Mouse (Mus musculus) neural tube, embryonic 13.5 days (tissue): ENCODE results near the gene Dynll2. TPM values are rescaled to one million over a fixed set of nuclear protein-coding genes. Genes with fewer than 3 reads are reported as not detected.
"Not testable (repeated sequence)": the region's sequence is repeated elsewhere in the genome, so short reads cannot be mapped to it uniquely, and the experiment has no call there.

Experiments
- ATAC-seq: fragments of 200-750 bp; cut with Nextera tagmentation; 2 replicates; pipeline ENCODE4 v1.8.0; 2017; ENCODE audit warnings: low read depth, mild to moderate bottlenecking, moderate TSS enrichment, moderate library complexity
- H3K27ac ChIP-seq: fragments of 300-500 bp; sonication (generic); replicated peaks from 2 replicates; pipeline ENCODE4 v1.5.1; 2015; ENCODE audit warnings: moderate library complexity, mild to moderate bottlenecking, inconsistent platforms
- H3K27me3 ChIP-seq: fragments of 300-500 bp; sonication (generic); 2 replicates; pipeline ENCODE4 v1.6.1; 2015; ENCODE audit warnings: mild to moderate bottlenecking, inconsistent platforms
- H3K36me3 ChIP-seq: fragments of 300-500 bp; sonication (generic); 2 replicates; pipeline ENCODE4 v1.6.1; 2015; ENCODE audit warnings: mild to moderate bottlenecking, inconsistent platforms
- H3K4me1 ChIP-seq: fragments of 300-500 bp; sonication (generic); replicated peaks from 2 replicates; pipeline ENCODE4 v1.6.1; 2015; ENCODE audit warnings: inconsistent platforms
- H3K4me2 ChIP-seq: fragments of 300-500 bp; sonication (generic); 2 replicates; pipeline ENCODE4 v1.6.1; 2015; ENCODE audit warnings: inconsistent platforms, mild to moderate bottlenecking, moderate library complexity
- H3K4me3 ChIP-seq: fragments of 300-500 bp; sonication (generic); 2 replicates; pipeline ENCODE4 v1.5.1; 2015; ENCODE audit warnings: mild to moderate bottlenecking, inconsistent platforms
- H3K9ac ChIP-seq: fragments of 300-500 bp; sonication (generic); 2 replicates; pipeline ENCODE4 v1.6.1; 2015; ENCODE audit warnings: moderate library complexity, mild to moderate bottlenecking, inconsistent platforms
- H3K9me3 ChIP-seq: fragments of 300-500 bp; sonication (generic); 2 replicates; pipeline ENCODE4 v1.6.1; 2016; ENCODE audit warnings: inconsistent platforms
- WGBS: fragments of 180-500 bp; shearing (Covaris S2); methylation state at CpG from one replicate; pipeline ENCODE4 v1.1.7; 2015; 5-methylcytosine and 5-hydroxymethylcytosine counted together
- polyA plus RNA-seq: library from polyadenylated mRNA; unstranded; fragments of >200 nt; fragmentation: Nextera tagmentation; extraction: Ambion mirVana; gene quantifications from 2 replicates; pipeline ENCODE4 v1.2.1, GENCODE M21; 2015

The Dynll2 gene
- polyA plus RNA-seq, 1 experiment from 2014 or later = 49.1 TPM

DNA sequence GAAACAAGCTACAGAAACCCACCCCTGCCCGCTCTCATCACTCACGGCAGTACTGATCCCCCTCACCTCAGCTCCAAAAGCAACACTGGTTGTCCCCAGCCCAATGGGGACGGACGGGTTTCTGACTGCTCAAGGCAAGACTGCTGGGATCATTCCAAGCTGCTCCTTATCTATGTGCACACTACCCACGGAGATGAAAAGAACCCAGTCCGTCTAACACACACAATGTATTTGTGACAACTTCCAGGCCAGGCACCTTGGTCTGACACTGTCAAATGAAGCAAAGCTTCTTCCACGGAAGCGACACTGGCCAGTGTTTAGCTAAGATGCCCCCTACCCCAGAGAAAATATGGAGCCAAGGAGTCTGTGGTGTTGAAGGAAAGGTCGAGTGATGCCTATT is 1.7 kb downstream of the Dynll2 start:
- Histone ChIP-seq H3K4me3 (peak overlapping the region; percentile 100), H3K9me3 (no peaks in the 10 kb centered on the region), H3K27ac (no peak overlapping the region), H3K27me3 (no peaks in the 10 kb centered on the region), H3K36me3 (peaks cover 34% of the 10 kb centered on the region), H3K4me2 (peak overlapping the region; percentile 84), H3K9ac (peak overlapping the region; percentile 99), H3K4me1 (peaks cover 51% of the 10 kb centered on the region)
- WGBS = 44% methylated on average over 9 of the region's 9 CpGs
- ATAC-seq = no peak

DNA sequence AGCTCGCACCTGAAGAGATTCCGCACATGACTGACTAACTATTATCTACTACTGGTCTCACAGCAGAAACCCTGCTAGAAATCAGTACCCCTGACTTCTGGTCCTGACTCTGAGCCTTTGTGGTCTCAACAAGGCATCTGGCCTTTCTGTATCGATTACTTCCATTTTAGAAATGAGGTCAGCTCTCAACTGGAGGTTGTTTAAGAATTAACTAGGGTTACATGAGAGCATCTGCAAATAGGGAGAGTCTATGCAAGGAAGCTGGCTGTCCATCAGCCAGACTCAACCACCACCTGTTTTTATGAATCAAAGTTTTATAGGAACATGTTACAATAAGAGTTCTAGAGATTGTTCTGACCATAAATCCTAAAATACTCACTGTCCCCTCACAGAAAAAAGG is 2.8 kb downstream of the Dynll2 start:
- H3K36me3 ChIP-seq = peaks cover 45% of the 10 kb centered on the region
- WGBS = 88% methylated on average over 3 of the region's 3 CpGs
- H3K9me3 ChIP-seq = no peaks in the 10 kb centered on the region
- peak overlapping the region; percentile 100 for H3K4me3 ChIP-seq
- H3K27ac ChIP-seq = no peak overlapping the region
- ATAC-seq = no peak
- H3K9ac ChIP-seq = peak overlapping the region; percentile 99
- H3K4me1 ChIP-seq = peaks cover 51% of the 10 kb centered on the region
- H3K27me3 ChIP-seq = no peaks in the 10 kb centered on the region
- peak overlapping the region; percentile 84 for H3K4me2 ChIP-seq

DNA sequence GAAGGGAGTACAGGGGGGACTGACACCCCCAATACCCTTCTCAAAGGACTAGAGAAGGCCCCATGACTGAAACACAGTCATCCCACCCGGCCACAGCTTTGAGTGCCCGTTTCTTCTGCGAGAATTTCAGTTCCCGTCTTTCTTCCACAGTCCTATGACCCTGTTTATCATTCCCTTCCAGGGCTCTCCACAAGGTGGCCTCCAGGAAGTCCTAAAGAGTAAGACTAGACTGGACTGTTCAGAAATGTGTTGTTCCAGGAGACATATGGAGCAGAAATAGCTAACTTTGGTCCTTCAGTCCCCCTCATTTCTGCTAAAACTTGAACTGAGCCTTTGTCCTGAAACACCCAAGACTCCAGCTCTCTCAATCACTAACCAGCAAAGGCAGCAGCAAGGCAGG is 8.4 kb downstream of the Dynll2 start:
- Histone ChIP-seq H3K9ac (0 out of 2 replicates have a peak overlapping the region, but pooled peaks have one; percentile 38), H3K9me3 (no peaks in the 10 kb centered on the region), H3K4me1 (peaks cover 27% of the 10 kb centered on the region), H3K27ac (no peak overlapping the region), H3K36me3 (peaks cover 68% of the 10 kb centered on the region), H3K4me3 (no peak overlapping the region), H3K4me2 (no peak overlapping the region), H3K27me3 (no peaks in the 10 kb centered on the region)
- ATAC-seq = no peak
- 78% methylated on average over 4 of the region's 4 CpGs for WGBS

DNA sequence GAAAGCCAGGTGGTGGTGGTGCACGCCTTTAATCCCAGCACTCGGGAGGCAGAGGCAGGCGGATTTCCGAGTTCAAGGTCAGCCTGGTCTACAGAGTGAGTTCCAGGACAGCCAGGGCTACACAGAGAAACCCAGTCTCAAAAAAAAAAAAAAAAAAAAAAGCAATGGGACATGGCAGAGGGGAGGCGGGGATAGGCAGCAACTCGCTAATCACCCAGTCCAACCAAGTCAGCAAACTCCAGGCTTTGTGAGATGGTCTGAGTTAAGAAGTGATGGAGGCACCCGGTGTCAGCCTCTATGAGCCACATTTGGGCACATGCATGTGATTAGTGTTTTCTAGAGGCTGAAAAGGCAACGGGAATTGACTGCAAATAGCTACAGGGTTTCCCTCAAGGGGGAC is 10.3 kb downstream of the Dynll2 start:
- H3K9ac ChIP-seq, H3K27ac ChIP-seq, H3K4me3 ChIP-seq, ATAC-seq, H3K9me3 ChIP-seq, H3K27me3 ChIP-seq, H3K4me2 ChIP-seq: not testable (repeated sequence)
- 80% methylated on average over 8 of the region's 8 CpGs for WGBS
- Histone ChIP-seq H3K4me1 (peaks cover 12% of the 10 kb centered on the region), H3K36me3 (peaks cover 49% of the 10 kb centered on the region)

DNA sequence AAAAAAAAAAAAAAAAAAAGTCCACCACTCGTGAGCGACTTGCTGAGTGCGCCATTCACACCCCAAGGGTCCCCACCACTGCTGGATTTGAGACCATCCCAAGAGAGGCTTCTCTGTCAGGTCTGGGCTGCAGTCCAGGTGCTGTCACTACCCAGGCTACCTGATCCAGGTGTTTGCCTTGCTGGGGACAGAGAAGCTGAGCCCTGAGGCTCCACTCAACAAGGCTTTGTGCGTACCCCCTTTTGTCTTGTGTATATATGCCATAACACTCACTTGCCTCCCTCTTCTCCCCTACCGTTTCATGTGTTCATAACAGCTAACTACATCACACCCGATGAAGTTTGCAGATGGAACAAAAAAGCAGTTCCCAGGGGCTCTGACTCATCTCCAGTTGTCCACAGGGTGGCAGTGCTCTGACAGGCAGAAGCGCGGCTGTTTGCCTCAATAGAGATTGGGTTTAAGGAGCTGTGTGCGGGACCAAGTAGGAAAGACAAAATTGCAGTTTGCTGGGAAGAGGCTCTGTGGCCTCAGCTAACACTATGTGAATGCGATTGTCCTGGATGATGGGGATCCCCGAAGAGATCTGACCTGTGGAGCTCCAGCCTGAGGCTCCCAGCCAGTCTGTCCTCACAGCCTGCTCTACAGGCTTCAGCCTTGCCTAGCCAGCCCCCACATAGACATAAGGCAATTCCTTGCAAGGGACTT is 12.7 kb downstream of the Dynll2 start:
- Histone ChIP-seq H3K9me3 (no peaks in the 10 kb centered on the region), H3K4me3 (no peak overlapping the region), H3K27me3 (no peaks in the 10 kb centered on the region), H3K36me3 (peaks cover 26% of the 10 kb centered on the region), H3K4me2 (no peak overlapping the region), H3K4me1 (peaks cover 7% of the 10 kb centered on the region; the same call in 1 of the 2 replicates), H3K9ac (no peak overlapping the region), H3K27ac (no peak overlapping the region)
- WGBS = 20% methylated on average over 11 of the region's 11 CpGs
- peak; percentile 65; the same call in 1 of the 2 replicates for ATAC-seq

DNA sequence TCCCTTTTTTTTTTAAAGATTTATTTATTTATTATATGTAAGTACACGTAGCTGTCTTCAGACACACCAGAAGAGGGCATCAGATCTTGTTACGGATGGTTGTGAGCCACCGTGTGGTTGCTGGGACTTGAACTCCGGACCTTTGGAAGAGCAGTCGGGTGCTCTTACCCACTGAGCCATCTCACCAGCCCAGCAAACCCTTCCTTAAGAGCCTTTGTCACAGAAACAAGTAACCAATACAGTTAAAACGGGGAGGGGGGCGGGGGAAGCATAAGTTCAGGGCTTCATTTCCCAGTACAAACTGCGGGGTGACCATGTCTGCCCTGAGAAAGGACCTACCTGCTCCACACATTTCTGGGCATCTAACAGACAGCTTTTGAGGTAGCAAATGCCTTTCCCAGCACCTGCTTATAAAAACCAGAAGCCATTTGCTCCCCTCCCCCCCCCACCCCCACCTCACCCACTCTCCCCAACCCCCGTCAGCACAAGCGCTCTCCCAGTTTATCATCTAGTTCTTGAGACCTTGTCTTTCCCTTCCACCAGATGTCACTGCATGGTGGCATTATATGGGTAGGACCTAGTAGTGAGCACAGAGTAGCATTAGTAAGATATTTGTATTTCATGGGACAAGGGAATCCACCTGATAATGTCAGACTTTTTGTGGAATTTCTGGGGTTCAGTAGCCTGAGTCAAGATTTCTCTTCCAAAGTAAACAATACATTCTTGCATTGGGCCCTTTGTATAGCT is 13.6 kb downstream of the Dynll2 start:
- WGBS = 53% methylated on average over 10 of the region's 10 CpGs
- H3K9ac ChIP-seq = no peak overlapping the region
- H3K4me3 ChIP-seq = no peak overlapping the region
- H3K4me2 ChIP-seq = no peak overlapping the region
- H3K27me3 ChIP-seq = no peaks in the 10 kb centered on the region
- peaks cover 7% of the 10 kb centered on the region; the same call in 1 of the 2 replicates for H3K4me1 ChIP-seq
- H3K27ac ChIP-seq = no peak overlapping the region
- no peak for ATAC-seq
- H3K9me3 ChIP-seq = no peaks in the 10 kb centered on the region
- H3K36me3 ChIP-seq = peaks cover 17% of the 10 kb centered on the region

DNA sequence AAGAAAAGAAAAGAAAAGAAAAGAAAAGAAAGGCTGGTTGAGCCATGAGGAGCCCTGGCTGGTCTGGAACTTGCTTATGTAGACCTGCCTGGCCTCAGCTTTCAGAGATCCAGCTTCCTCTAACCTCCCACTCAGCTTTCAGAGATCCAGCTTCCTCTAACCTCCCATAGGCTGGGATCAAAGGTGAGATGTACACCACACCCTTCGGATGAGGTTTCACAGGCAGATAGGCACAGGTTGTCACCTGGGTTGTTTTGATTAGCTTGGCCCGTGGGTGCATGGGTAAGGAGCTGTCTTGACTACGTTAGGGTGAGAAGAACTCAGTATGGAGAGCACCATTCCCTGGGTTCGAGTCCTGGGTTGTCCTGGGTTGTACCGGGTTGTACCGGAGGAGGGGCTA is 14.5 kb downstream of the Dynll2 start:
- Histone ChIP-seq H3K36me3 (peaks cover 8% of the 10 kb centered on the region; the same call in 1 of the 2 replicates), H3K27ac (no peak overlapping the region), H3K4me2 (no peak overlapping the region), H3K9me3 (no peaks in the 10 kb centered on the region), H3K4me3 (no peak overlapping the region), H3K4me1 (peaks cover 9% of the 10 kb centered on the region), H3K27me3 (no peaks in the 10 kb centered on the region), H3K9ac (no peak overlapping the region)
- ATAC-seq = no peak
- 78% methylated on average over 6 of the region's 6 CpGs for WGBS

DNA sequence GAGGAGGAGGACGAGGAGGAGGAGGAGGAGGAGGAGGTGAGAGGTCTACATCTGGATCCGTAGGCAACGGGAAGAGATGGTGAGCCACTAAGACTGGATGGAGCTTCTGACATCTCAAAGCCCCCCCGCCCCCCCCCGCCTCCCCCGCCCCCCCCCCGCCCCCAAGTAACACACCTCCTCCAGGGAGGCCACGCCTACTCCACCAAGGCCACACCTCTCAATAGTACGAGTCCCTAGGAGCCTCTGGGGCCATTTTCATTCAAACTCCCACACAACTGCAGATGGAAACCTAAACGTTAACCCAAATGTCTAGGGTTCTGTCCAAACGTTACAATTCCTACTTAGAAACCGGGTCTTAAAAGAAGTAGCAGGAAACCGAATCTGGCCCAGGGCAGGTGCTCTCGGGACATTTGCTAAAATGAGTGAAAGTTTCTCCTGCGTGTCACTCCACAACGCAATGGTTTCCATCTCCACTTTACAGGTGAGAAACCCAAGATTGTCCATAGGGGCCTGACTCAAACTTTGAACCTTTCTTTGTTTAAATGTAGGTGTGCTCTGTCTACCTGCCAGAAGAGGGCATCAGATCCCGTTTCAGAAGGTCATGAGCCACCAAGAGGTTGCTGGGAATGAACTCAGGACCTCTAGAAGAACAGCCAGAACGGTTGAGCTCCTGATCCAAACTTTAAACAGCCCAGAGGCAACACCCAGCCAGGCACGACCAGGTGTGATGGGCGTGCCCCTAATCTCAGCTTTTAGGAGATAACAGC is 18.8 kb downstream of the Dynll2 start:
- 19% methylated on average over 19 of the region's 20 CpGs for WGBS
- ATAC-seq = no peak

DNA sequence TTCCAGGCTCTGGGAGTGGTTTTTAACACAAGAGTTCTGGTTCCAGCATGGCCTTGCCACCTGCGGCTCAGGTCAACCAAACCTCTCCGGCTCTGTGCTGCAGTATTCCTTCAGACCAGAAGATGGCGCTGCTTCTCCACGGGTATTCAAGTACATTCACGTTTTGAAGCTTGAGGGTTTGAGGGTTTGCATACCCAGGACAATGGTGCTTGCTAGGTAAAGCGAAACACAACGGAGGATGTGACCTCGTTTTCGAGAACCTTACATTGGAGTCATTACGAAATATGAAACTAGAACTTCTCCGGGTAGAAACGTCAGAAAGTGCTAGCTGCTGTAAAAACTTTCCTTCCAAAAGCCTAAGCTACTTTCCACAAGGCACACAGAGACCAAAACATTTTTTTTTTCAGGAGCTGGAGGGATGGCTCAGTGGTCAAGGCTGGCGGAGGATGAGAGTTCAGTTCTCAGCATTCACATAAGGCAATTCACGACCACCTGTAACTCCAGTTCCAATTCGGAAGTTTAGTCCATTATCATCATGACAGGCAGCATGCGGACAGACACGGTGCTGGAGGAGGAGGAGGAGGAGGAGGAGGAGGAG is 19.5 kb downstream of the Dynll2 start:
- peak; percentile 27; the same call in 1 of the 2 replicates for ATAC-seq
- Histone ChIP-seq H3K9ac (no peak overlapping the region), H3K9me3 (no peaks in the 10 kb centered on the region), H3K27me3 (peaks cover 3% of the 10 kb centered on the region; the same call in 1 of the 2 replicates), H3K4me3 (peak overlapping the region; percentile 15; the same call in 1 of the 2 replicates), H3K4me2 (peak overlapping the region; percentile 53), H3K36me3 (no peaks in the 10 kb centered on the region), H3K27ac (no peak overlapping the region), H3K4me1 (peaks cover 16% of the 10 kb centered on the region)
- WGBS = 2% methylated on average over 17 of the region's 17 CpGs

More for the DNA sequence above, 18.8 kb downstream of the Dynll2 start:
- no peaks in the 10 kb centered on the region for H3K36me3 ChIP-seq
- H3K4me3 ChIP-seq = no peak overlapping the region
- no peak overlapping the region for H3K27ac ChIP-seq
- peak overlapping the region; percentile 53; the same call in 1 of the 2 replicates for H3K4me2 ChIP-seq
- no peaks in the 10 kb centered on the region for H3K9me3 ChIP-seq
- H3K9ac ChIP-seq = no peak overlapping the region
- H3K27me3 ChIP-seq = peaks cover 3% of the 10 kb centered on the region; the same call in 1 of the 2 replicates
- H3K4me1 ChIP-seq = peaks cover 16% of the 10 kb centered on the region

DNA sequence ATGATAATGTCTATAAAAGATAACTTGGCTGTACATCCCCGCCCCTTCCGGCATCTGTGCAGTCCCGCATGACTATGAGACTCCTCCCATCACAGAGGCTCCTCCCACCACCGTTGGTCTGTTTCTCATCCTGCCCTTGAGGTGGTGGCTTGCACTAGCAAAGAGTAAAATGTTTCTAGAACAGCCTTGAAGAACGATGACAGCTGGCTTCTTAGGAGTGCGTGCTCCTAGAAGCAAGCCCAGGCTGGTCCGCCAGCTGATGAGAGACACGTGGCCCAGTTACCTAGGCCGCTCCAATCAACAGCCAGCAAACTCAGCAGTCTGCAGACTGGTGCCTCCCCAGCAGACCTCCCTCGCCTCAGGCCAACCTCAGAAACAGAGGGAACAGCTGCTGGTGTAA is 21.1 kb downstream of the Dynll2 start:
- Histone ChIP-seq H3K4me2 (no peak overlapping the region), H3K27me3 (peaks cover 3% of the 10 kb centered on the region; the same call in 1 of the 2 replicates), H3K27ac (no peak overlapping the region), H3K9me3 (no peaks in the 10 kb centered on the region), H3K36me3 (no peaks in the 10 kb centered on the region), H3K4me1 (peaks cover 16% of the 10 kb centered on the region), H3K9ac (no peak overlapping the region), H3K4me3 (no peak overlapping the region)
- ATAC-seq = no peak
- WGBS = 45% methylated on average over 10 of the region's 10 CpGs

DNA sequence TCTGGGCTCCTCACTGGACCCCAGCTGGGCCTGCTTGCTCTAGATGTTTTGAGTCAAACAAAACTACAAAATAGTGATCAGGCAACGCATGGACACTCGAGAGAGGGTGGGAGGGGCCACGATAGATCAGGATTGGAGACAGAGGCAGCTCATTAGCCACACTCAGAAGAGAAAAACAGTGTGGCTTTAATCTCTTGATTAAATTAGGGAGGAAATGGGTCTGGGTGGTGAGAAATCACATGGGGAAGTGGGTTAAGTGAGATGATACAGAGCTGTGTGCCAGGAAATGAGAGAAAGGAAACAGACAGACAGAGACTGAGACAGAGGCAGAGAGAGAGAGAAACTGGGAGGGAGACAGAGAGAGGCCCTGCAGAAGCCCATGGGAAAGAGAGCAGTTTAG is 22.0 kb downstream of the Dynll2 start:
- 0 out of 2 replicates have a peak, but pooled peaks have one; percentile 5 for ATAC-seq
- Histone ChIP-seq H3K4me3 (no peak overlapping the region), H3K9me3 (no peaks in the 10 kb centered on the region), H3K27ac (no peak overlapping the region), H3K4me2 (no peak overlapping the region), H3K27me3 (peaks cover 3% of the 10 kb centered on the region; the same call in 1 of the 2 replicates), H3K36me3 (no peaks in the 10 kb centered on the region), H3K4me1 (peaks cover 16% of the 10 kb centered on the region), H3K9ac (0 out of 2 replicates have a peak overlapping the region, but pooled peaks have one; percentile 22)
- WGBS = 56% methylated on average over 3 of the region's 3 CpGs
